Mouse (Mus musculus): ENCODE results near the gene Ptpn11.

Ptpn11 gene

DNA sequence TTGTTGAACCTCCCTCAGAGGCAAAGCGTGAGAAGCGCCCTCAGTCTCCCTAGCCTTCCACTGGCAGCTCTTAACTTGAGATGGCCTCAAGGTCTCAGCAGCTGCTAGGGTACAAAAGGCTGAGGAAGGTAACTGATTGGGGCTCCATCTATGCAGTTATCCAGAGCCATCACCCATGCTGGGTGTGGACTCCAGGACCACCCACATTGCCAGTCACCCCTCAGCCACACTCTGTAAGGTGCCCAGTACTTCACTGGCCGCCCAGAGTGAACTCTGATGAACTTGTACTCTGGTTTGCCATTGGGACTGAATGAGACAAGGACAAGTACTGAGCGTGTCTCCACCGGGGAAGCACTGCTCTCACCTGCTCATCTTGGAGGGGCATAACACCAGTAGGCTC is 61.9 kb downstream of the Ptpn11 start:
- DNase-seq (ENCODE audit: low read depth, low spot score): peak; percentile 48

DNA sequence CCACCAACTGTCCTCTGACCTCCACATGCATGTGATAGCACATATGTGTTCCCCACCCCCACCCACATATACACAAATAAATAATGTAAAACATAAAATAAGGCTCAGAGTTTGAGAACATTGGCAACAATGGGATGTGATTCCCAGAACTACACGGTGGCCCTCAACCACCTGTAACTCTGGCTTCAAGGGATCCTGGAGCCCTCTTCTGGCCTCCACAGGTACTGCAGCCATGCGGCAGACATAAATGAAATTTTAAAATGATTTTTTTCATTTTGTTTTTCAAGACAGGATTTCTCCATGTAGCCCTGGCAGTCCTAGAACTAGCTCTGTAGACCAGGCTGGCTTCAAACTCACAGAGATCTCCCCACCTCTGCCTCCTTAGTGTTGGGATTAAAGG is 65.1 kb downstream of the Ptpn11 start:
- DNase-seq (ENCODE audit: low read depth, low spot score): peak; percentile 56

DNA sequence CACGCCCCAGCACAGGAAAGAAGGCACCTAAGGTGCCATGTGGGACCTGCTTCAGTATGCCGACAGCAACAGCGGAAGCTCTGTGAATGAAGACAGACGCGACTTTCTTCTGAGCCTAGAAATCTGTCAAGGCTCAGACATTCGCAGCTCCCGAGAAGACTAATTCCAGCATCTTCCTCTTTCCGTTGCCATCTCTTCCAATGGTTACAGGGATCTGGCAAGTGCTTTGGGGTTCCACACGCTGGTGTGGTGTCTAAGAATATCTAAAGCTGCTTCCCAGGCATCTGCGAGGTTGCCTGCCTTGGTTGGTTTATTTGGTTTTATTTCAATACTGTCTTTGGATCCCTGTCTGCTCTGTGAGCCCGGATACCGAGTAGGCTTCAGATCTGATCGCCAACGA is 65.6 kb downstream of the Ptpn11 start:
- no peak for DNase-seq (ENCODE audit: low read depth, low spot score)

DNA sequence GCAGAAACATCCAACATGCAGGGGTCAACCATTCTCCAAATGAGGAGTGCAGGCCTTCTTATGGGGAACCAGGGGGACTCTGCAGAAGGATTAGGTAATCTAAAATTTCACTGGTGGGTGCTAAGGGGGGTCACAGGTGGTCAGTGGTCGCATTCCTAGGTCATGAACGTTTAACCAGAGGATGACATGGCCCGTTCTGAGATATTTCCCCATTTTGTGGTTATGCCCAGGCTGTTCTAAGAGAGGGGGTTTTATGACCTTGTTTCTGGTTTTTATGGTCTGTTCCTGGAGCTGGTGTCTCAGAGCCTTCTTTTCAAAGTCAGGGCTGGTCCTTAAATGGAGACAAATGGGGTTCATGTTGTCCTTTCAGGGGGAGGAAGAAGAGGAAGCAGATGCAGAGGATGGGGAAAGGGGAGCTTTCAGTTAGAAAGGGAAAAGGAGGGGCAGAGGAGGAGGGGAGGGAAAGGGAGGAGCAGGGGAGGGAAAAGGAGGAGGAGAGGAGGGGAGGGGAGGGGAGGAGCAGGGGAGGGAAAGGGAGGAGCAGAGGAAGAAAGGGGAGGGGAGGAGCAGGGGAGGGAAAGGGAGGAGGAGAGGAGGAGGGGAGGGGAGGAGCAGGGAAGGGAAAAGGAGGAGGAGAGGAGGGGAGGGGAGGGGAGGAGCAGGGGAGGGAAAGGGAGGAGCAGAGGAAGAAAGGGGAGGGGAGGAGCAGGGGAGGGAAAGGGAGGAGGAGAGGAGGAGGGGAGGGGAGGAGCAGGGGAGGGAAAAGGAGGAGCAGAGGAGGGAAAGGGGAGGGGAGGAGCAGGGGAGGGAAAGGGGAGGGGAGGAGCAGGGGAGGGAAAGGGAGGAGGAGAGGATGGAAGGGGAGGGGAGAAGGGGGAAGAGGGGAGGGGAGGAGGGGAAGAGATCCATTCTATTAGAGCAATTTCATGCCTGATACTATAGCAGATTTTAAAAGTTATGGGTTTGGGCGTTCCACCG is 66.7 kb downstream of the Ptpn11 start:
- DNase-seq (ENCODE audit: low read depth, low spot score): peak; percentile 14

DNA sequence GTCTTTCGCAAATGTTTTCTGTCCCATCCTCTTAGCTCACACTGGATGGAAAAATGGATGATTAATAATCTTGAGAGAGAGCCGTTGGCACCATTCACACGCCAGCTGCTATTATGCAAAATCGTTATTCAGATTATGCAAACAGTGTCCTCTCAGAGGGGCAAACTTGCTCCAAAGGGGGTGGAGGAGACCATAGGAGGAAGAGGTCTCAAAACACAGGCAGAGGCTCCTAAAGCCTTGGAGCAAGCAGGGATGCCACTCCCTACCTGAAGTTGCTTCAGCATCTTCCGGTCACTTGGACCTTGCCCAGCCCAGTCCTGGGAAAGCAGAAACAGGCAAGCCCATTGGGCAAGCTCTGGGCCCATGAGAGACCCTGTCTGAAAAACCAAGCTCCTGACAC is 67.8 kb downstream of the Ptpn11 start:
- DNase-seq (ENCODE audit: low read depth, low spot score): no peak

DNA sequence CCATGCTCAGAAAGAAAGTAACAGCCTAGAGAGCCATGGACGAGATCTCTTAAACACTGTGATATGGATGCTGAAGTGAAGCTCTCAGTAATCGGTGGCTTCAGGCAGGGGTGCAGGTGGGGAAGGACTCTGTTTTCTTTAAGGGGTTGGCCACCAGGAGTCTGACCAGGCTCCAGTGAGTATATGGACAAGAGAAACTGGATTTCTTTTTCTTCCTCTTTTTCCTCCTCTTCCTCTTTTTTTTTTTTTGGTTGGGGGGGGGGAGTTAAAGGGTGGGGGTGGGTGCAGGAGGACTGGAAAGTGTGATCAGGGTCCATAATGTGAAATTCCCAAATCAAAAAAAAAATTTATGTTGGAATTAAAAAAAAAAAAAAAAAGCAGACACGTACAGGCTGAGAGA is 68.6 kb downstream of the Ptpn11 start:
- no peak for DNase-seq (ENCODE audit: low read depth, low spot score)

DNA sequence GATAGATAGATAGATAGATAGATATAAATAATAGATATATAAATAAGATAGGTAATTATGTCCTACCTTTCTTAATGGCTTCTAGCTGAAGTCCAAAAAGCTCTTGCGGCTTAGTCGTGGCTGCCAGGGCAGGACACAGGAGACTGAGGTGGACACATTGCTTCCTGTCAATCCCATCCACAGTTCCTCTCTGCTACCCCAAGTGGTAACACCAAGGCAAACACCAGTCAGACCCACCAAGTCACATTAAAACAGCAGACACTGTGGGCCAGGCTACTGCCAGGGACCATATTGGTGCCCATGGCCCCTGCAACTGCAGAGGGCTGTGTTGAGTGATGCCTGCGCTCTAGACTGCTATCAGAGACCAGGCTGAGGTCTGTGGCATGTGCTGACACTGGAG is 69.2 kb downstream of the Ptpn11 start:
- DNase-seq (ENCODE audit: low read depth, low spot score): no peak

DNA sequence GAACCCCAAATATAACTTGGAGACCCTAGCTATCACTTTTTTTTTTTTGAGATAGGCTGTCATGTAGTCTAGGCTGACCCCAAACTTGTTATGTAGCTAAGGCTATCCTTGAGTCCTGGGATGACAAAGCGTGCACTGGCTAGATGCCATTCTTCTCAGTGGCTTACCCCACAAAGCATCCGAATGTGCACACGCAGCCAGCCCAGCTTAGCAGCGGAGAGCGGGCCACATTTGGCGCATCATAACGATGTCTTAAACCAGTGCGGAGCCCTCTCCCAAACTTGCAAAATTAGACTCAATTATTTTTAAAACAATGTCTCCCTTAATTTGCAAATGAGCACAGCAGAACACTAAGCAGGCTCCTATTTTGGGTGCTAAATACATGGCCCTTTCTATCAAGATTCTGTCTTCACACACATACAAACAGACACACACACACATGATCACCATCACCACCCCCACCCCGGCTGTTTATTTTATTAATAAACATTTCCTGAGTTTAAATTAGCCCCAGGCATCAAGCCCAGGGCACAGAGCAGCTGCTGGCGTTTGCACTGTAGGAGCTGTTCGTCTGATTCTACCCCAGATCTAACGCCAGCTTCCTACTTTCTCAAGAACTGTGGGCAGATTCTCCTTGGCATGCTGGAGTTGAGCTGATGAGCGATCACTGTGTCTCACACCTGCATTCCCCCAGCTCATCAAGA is 71.7 kb downstream of the Ptpn11 start:
- DNase-seq (ENCODE audit: low read depth, low spot score): no peak

DNA sequence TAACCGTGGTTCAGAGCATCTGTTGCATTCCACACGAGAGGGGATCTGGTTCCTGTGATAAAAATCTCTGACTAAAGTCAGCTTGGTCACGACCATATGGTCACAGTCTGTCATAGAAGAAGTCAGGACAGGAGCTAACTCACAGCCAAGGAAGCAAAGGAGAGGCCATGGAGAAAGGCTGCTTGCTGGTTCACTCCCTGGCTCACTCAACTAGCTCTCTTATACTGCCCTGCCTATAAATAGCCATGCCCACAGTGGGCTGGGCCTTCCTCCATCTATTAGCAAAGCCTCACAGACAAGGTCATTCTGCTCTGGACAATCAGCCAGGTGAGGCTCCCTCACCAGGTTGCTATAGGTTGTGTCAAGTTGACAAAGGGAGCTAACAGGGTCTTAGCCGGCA is 72.9 kb downstream of the Ptpn11 start:
- no peak for DNase-seq (ENCODE audit: low read depth, low spot score)

DNA sequence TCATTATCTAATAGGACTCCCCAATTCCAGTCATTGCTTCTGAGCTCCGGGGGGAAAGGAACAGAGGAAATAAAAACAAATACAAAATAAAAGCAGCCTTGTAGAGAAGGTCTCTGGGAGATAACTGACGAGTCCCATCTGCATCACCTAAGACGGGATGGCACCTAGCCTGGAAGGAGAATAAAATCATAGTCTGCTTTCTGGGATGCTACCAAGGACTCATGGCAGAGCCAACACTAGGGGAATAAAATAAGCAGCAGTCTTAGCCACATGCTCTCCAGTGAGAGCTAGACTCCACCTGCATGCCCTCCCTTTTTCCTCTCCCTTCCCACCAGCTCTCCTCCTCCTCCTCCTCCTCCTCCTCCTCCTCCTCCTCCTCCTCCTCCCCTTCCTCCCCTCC is 74.3 kb downstream of the Ptpn11 start:
- no peak for DNase-seq (ENCODE audit: low read depth, low spot score)

DNA sequence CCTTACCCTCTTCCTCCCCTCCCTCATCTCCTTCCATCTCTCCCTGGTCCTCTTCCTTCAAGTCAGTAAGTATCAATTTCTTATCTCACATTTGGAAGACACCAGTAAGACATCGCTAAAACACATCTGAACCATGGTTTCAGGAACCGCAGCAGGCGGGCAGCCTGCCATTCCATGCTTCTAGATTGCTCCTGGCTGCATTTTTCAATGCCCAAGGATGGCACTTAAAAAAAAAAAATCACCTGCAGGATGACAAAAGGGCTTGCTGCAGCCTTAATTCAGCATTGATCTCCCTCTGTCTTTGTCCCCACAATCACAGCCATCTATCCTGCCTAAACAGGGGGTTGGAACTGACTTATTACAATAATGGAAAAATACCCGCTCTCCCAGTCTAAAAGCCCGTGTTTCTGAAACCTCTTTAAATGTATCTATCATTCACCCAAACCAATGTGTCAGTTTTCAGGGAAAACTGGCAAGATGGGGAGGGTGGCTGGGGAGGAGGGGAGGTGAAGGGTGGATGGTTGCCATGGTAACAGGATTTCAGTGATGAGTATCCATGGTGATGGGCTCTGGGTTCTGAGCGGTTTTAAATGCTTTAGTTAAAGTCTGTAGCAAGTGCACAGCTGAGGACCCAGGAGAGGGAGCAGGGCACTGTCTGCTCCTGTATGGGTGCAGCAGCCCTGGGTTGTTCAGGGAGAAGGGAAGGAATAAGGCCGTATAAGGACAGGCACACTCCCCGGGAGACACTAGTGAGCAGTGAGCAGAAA is 75.6 kb downstream of the Ptpn11 start:
- DNase-seq (ENCODE audit: low read depth, low spot score): no peak

DNA sequence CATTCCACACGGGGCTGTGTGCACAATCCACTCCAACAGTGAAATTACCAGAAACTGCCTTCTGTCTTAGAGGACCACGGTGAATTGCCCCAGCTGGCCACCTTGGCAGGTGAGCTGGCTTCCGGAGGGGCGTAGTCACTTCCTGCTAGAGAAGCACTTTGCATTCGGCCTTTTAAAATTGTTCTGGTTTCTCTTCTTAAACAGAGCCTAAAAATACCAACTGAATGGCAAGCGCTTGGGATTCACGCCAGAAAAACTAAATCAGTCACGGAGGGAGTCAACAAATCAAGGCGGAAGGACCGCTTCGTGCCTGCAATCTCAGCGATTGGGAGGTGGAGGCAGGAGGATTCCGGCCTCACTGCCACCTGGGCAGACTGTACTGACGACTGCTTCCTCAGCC is 77.0 kb downstream of the Ptpn11 start:
- no peak for DNase-seq (ENCODE audit: low read depth, low spot score)

DNA sequence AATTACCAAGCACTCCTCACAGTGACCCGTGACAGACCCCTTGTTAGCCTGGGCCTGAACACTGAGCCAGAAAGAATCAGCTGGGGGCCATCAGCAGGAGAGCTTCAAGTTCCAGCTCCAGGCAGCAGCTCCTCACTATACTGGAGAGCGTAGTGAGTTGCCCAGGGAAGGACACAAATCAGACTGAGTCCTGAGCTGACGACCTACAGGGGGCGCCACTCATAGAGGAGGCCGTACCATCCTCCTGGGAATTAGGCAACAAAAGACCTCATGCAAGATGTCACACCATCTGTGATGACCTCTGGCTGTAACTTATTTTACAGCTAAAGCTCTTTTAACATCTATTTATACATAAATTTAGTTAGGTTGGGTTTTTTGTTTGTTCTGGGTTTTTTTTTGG is 78.8 kb downstream of the Ptpn11 start:
- peak; percentile 54 for DNase-seq (ENCODE audit: low read depth, low spot score)

DNA sequence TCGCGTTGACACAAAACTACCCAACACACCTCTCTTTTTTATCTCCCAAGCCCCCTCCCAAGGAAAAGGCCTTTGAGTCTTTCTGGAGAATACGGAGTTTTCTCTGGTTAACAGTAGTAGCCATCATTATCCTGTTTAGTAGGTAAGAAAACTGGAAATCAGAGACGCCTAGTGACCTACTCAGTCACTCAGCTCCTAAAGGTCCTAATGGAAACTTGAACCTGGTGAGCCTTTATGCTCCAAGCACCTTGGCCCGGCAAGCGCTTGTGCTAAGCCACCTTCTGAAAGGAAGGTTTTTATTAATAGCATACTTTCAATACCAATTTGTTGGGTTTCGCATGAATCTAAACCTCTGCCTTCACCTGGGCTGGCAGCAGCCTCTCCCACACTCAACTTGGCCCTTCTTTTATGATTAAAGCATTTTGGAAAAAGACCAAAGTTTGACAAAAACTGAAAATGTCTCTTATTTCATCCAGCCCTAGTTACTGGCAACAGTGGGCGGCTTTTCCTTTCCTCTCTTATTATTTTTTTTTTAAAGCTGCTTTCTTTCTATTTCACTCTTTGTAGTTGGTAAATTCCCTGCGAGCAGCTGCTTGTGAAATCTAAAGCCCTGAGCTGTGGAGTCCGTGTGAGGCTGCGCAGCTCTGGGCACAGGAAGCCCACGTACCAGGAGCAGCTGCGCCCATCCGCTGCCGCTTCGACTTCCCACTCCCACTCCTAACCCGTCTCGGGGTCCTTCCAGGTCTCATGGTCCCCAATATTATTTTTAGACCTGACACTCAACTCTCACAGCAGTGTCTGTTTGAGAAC is 79.9 kb downstream of the Ptpn11 start:
- no peak for DNase-seq (ENCODE audit: low read depth, low spot score)

DNA sequence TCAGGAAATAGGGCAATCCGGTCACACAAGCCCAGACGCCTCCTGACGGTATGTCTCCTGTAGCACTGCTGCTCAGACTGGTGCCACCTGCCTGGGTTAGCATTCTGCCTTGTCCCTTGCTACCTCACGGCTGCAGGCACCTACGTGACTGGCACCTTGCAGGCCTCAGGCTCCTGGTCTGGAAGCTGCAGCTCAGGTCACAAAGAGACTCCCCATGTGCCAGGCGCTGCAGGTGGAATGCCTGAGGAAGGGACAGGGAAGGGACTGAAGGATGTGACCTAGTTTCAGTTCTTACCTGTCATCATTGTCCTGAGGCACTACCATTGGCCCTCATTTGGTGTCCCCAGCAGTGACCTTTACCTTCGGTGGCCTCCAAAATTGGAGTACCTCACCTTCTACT is 82.0 kb downstream of the Ptpn11 start:
- no peak for DNase-seq (ENCODE audit: low read depth, low spot score)

DNA sequence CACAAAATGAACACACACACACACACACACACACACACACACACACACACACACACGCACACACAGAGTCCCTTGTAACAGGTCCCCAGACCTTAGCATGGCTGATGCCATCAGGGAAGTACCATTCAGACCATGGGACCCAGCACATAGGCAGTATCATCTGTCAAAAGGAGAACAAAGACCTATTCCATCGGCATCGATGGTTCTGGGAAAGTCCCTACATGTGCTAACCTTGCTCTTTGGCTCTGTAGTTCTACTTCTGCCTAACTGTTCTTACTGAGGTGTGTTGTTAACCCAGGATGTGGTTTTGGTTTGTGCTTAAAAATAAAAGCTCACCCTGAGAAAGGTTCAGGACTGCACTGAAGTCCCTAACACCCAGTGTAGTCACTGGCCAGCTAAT is 84.3 kb downstream of the Ptpn11 start:
- DNase-seq (ENCODE audit: low read depth, low spot score): no peak

DNA sequence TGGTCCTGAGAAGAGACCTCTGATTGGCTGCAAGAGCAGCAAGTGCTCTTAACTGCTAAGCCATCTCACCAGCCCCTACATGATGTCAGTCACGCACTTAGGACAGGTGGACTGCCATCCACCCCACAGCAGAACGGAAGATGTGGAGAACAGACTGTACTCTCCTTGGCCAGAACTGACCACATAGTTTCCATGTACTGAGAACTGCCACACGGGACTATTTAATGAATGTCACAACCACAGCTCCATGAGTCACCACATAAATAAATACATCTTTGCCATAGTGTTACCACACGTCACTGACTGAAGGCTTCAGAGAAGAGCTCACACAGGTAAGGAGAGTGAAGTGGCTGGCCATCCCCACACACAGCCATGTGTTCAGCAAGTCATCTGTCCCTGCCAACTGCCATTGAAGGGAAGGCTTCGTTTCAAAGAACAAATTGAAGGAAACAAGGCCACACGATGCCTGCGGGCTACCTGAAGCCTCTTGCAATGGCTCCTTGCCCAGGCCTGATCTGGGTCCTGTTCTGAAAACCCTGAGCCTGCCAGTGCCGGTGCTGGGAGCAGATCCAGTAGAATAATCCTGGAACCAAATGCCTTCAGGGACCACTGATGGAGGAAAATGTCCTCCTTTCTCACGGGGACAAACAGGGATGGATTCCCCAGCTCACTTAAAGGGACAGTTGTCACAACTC is 90.2 kb downstream of the Ptpn11 start:
- no peak for DNase-seq (ENCODE audit: low read depth, low spot score)

DNA sequence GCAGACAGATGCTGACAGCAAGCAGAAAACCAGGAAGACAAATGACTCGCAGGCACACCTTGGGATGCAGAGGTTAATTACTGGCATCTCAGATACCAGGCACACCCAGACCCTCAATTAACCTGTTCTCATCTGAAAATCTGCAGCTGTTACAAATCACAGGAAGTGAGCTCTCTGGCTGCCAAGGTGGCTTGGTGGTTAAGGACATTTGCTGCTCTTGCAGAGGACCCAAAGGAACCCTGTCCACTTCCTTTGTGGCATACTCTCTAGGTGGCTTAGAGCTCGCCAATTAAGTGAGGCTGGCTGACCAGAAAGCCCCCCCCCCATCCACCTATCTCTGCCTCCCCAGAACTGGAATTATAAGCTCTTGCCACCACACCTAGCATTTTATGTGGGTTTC is 91.1 kb downstream of the Ptpn11 start:
- no peak for DNase-seq (ENCODE audit: low read depth, low spot score)

DNA sequence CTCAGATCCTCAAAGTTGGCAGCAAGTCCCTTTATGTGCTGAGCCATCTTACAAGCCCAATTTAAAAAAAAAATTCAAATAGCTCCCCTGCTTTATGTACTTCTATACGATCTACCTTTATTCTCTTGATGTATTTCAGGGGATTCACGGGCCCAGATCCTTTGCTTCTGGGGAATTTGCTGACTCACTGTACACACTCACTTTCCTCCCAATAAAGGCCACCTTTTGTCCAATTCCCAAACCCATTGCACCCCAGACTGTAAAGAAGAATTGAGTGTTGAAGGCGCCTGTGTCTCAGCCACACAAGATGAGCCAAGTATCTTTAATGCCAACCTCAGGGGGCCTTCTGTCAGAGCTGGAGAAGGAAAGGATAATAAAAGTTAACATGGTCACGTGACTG is 93.2 kb downstream of the Ptpn11 start:
- no peak for DNase-seq (ENCODE audit: low read depth, low spot score)

DNA sequence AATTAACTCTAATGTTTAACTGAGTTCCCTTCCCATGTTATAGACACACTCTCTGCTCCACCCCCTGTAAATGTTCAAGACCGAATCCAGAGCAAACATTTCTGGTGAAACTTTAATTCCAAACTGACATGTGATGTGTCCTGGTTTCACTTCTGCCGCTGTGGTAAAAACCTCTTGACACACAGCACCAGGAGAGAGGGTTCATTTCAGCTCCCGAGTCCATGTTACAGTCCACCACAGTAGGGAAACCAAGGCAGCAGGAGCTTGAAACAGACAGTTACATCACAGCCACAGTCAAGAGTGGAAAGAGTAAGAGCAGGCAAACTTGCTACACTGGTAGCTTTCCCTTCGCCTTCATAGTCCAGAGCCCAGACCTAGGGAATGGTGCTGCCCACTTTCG is 94.5 kb downstream of the Ptpn11 start:
- no peak for DNase-seq (ENCODE audit: low read depth, low spot score)

DNA sequence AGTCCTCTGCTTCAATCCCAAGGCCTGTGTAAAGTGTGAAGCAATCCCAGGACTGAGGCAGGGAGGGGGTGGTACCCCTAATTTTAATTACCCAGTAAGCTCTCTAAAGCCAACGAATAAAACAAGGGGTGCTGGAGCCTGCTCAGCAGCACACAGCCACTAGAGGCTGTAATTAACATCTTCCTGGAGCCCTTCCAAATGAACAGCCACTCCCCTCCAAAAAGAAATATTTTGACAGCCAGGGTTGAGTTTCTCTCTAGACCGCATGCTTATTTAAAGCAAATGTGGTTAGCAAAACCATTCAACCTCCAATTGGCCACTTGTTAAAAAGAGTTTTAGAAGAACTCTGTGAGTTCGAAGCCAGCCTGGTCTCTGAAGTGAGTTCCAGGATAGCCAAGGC is 97.9 kb downstream of the Ptpn11 start:
- no peak for DNase-seq (ENCODE audit: low read depth, low spot score)
